Mouse (Mus musculus) cerebellum, adult 11 months (tissue): ENCODE data around the gene Gns.

Experiments
- DNase-seq: peaks from one replicate; pipeline ENCODE4 v3.0.0; 2022

The Gns gene

GRCm38 (mm10) chr10:121367271-121367670, 2.4 kb downstream of the Gns start:
- no peak for DNase-seq

- DNase-seq: no peak
These were observed 2.9 kb downstream of the Gns start for GRCm38 (mm10) chr10:121367780-121368179.

GRCm38 (mm10) chr10:121368783-121369465, 4.0 kb downstream of the Gns start:
- DNase-seq: no peak

- DNase-seq: no peak
These were observed 5.9 kb downstream of the Gns start for GRCm38 (mm10) chr10:121370777-121371176.

GRCm38 (mm10) chr10:121374013-121374412, 9.1 kb downstream of the Gns start:
- no peak for DNase-seq

- DNase-seq: no peak
These were observed 10.1 kb downstream of the Gns start for GRCm38 (mm10) chr10:121374693-121375620.

- no peak for DNase-seq
These were observed 11.0 kb downstream of the Gns start for GRCm38 (mm10) chr10:121375649-121376493.

GRCm38 (mm10) chr10:121376530-121377271, 11.8 kb downstream of the Gns start:
- no peak for DNase-seq

GRCm38 (mm10) chr10:121379387-121379786, 14.5 kb downstream of the Gns start:
- DNase-seq: no peak

GRCm38 (mm10) chr10:121381280-121381679, 16.4 kb downstream of the Gns start:
- DNase-seq: no peak

GRCm38 (mm10) chr10:121384710-121385109, 19.8 kb downstream of the Gns start:
- DNase-seq: no peak

GRCm38 (mm10) chr10:121385695-121386094, 20.8 kb downstream of the Gns start:
- no peak for DNase-seq

GRCm38 (mm10) chr10:121386347-121386746, 21.5 kb downstream of the Gns start:
- DNase-seq: no peak

- no peak for DNase-seq
These were observed 25.7 kb downstream of the Gns start for GRCm38 (mm10) chr10:121390602-121391001.

GRCm38 (mm10) chr10:121391901-121392300, 27.0 kb downstream of the Gns start:
- peak; percentile 18 for DNase-seq

- DNase-seq: no peak
These were observed 29.4 kb downstream of the Gns start for GRCm38 (mm10) chr10:121394270-121394669.

- DNase-seq: no peak
These were observed 30.0 kb downstream of the Gns start for GRCm38 (mm10) chr10:121394789-121395325.

GRCm38 (mm10) chr10:121395542-121396176, 30.8 kb downstream of the Gns start:
- no peak for DNase-seq

- DNase-seq: no peak
These were observed 33.7 kb downstream of the Gns start for GRCm38 (mm10) chr10:121398599-121398998.

GRCm38 (mm10) chr10:121401005-121401404, 36.1 kb downstream of the Gns start:
- DNase-seq: no peak

- no peak for DNase-seq
These were observed 38.2 kb downstream of the Gns start for GRCm38 (mm10) chr10:121403104-121403503.

- no peak for DNase-seq
These were observed 39.1 kb downstream of the Gns start for GRCm38 (mm10) chr10:121403946-121404345.
